Mouse (Mus musculus): ENCODE measurements at regions not wholly inside any gene's neighbourhood (a gene's known extent, or its start where the extent isn't known, plus 50 kb on each side); places are given as distances from the start of the nearest gene placed in this dataset.
"Not testable (repeated sequence)": the region's sequence is repeated elsewhere in the genome, so short reads cannot be mapped to it uniquely, and the experiment has no call there.

GRCm38 (mm10) chr10:85731163-85731562 is 98.1 kb upstream of the Pwp1 start:
- intact Hi-C loops (cut with DNase I) = not testable (repeated sequence)

GRCm38 (mm10) chr10:85731796-85732388 is 97.4 kb upstream of the Pwp1 start:
- intact Hi-C loops (cut with DNase I) = not testable (repeated sequence)

DNA sequence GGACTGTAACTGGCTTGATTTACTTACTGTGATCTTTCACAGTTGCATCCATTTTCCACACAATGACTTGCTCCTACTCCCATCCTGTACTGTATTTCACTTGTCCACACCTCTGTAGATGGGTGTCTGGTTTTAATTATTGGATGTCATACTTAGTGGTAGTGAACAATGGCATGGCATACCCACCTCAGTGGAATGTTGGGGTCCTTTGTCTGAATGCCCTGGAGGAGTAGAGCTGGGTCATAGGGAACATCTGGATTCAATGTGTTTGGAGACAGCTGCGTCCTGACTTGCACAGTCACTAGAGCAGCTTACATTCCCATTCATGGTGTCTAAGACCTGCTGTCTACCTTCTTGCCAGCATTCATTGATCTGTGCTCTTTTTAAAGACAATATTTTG is 91.5 kb upstream of the Pwp1 start:
- intact Hi-C loops (cut with DNase I) = no loop called here

- intact Hi-C loops (cut with DNase I) = no loop called here
Measured at GRCm38 (mm10) chr10:85739008-85739407, 90.3 kb upstream of the Pwp1 start.

GRCm38 (mm10) chr10:85739565-85739964 is 89.7 kb upstream of the Pwp1 start:
- intact Hi-C loops (cut with DNase I) = not testable (repeated sequence)

DNA sequence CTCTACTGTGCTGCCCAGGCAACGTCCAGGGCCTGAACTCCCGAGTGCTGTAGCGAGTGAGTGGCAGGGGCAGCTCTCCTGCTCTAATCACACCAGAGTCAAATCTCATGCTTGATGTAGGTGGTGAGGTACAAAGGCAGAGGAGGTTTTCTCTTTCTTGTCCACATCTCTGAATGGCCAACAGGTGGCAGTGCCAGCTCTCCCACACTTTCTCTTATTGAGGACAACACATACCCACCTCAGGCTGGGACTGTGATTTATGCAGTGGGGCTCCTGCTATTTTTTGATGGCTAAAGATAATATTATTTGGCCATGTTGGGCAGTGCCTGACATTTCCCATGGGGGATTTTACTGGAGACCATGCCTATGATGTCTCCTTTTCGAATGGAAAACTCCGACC is 87.3 kb upstream of the Pwp1 start:
- intact Hi-C loops (cut with DNase I) = loop anchor here (5.0 kb wide), 1 partner anchor 870 kb away; no protein-coding TSS in a partner anchor

DNA sequence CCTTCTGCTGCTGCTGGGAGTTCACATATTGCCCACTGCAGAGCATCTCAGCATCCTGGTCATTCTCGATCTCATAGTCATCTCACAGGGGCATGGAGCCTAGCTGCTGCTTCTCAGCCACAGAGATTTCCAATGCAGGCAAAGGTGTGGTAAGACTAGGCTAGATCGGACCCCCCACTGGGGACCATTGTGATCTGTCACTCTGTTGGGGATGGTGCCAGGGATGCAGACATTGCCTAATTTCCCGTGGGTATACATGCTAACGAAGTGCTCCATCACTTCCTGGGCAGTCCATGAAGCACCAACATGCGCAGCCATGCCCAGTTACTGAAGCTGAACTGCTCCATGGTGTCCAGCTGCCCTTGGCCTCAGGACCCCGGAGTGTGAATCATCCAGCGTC is 83.9 kb upstream of the Pwp1 start:
- intact Hi-C loops (cut with DNase I) = not testable (repeated sequence)

DNA sequence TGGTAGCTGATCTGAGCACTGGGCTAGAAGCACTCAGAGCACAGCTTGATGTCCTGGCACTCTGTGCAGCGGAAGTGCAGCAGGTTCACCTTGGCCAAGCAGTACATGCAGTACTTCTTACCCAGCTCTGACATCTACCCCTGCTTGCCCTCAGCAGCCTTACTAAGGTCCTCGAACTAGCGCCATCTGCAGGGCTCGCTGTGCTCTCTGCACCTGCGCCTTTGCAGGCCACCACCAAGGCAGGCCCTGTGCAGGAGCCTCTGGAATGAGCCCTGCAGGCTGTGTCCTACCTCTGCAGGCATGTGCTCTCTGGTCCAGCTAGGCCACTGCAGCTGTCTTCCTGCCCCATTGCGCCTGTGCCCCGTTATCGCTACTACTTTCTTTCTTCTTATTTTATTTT is 83.5 kb upstream of the Pwp1 start:
- intact Hi-C loops (cut with DNase I) = not testable (repeated sequence)

- intact Hi-C loops (cut with DNase I) = not testable (repeated sequence)
Measured at GRCm38 (mm10) chr10:85749549-85749948, 79.7 kb upstream of the Pwp1 start.

DNA sequence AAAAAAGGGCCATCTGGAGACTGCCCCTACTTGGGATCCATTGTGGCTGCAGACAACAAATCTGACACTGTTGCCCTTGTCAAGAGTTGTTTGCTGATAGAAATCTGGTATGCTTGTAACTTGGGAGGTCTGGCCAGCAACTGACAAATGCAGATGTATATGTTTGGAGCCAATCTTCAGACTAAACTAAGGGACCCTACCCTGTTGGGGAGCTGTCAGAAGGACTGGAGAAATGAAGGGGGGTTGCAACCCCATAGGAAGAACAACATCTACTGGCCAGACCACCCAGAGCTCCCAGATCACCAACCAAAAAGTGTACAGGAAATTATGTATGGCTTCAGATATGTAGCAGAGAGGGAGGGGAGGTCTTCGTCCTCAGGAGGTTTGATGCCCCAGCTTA is 54.3 kb upstream of the Pwp1 start:
- intact Hi-C loops (cut with DNase I) = no loop called here
